Mouse (Mus musculus): ENCODE results near the gene Ada. TPM values are rescaled to one million over a fixed set of nuclear protein-coding genes. Genes with fewer than 3 reads are reported as not detected.
"Not testable (repeated sequence)": the region's sequence is repeated elsewhere in the genome, so short reads cannot be mapped to it uniquely, and the experiment has no call there.

The Ada gene
- total and polyA plus RNA-seq, 3 experiments, result 18.0 to 24.0 (median 19.9) TPM

GRCm38 (mm10) chr2:163690409-163691304 is 59.4 kb downstream of the Ada start:
- H3K4me3 ChIP-seq (replicated peaks in 1 of 3; ENCODE audit: low read depth in 2 of 3, low read length in 2 of 3, poor library complexity in 1 of 3), result no peak overlapping the region
- no peak overlapping the region for H3K9ac ChIP-seq (ENCODE audit: insufficient read depth, low read depth)
- peaks cover 20 to 88% of the 10 kb centered on the region in 2 experiments for H3K4me1 ChIP-seq (ENCODE audit: control insufficient read depth in 1 of 2, insufficient read depth in 2 of 2)
- peaks cover 96% of the 10 kb centered on the region for H3K79me2 ChIP-seq (replicated peaks; ENCODE audit: control insufficient read depth, extremely low read depth, insufficient read depth, poor library complexity, severe bottlenecking)
- 0 out of 2 replicates have a peak overlapping the region, but pooled peaks have one; percentile 6 for H3K27ac ChIP-seq (ENCODE audit: insufficient read depth, low read depth)
- dilution Hi-C loops (cut with MboI; ENCODE audit: extremely low pct_ligation_motif_present, extremely low pct_unique_long_range_greater_than_20kb, low sequenced_read_pairs), result no loop called here
- H3K36me3 ChIP-seq (replicated peaks in 1 of 2; ENCODE audit: control insufficient read depth in 1 of 2, insufficient read depth in 1 of 2, low read length in 1 of 2), result peaks cover 11 to 74% of the 10 kb centered on the region in 2 experiments
- no peaks in the 10 kb centered on the region for H3K9me3 ChIP-seq (replicated peaks; ENCODE audit: low read length)
- H3K4me2 ChIP-seq (ENCODE audit: insufficient read depth, low read depth, poor library complexity, severe bottlenecking), result no peak overlapping the region
- no peak for TF ChIP-seq MAX (IDR thresholded peaks at IDR 0.05; ENCODE audit: low read length)
- TF ChIP-seq MAZ (IDR thresholded peaks at IDR 0.05; ENCODE audit: low read depth, low read length), result no peak
- no peak for TF ChIP-seq GABPA (IDR thresholded peaks at IDR 0.05; ENCODE audit: insufficient replicate concordance, low read depth, low read length)
- TF ChIP-seq RCOR1 (conservative IDR thresholded peaks at IDR 0.05; ENCODE audit: low read depth, low read length), result no peak
- no peak for TF ChIP-seq SIN3A (IDR thresholded peaks at IDR 0.05; ENCODE audit: low read length)
- TF ChIP-seq USF2 (conservative IDR thresholded peaks at IDR 0.05; ENCODE audit: low read depth, low read length), result no peak
- TF ChIP-seq RAD21 (IDR thresholded peaks at IDR 0.05; ENCODE audit: low read depth, low read length), result no peak
- no peak for TF ChIP-seq MXI1 (IDR thresholded peaks at IDR 0.05; ENCODE audit: low read depth, low read length)
- no peak for TF ChIP-seq BHLHE40 (IDR thresholded peaks at IDR 0.05; ENCODE audit: low read depth, low read length)
- TF ChIP-seq ZMIZ1 (IDR thresholded peaks at IDR 0.05; ENCODE audit: low read depth, low read length), result no peak
- no peak for TF ChIP-seq CHD2 (IDR thresholded peaks at IDR 0.05; ENCODE audit: low read length)
- TF ChIP-seq ZC3H11A (IDR thresholded peaks at IDR 0.05; ENCODE audit: low read depth, low read length), result no peak
- TF ChIP-seq TCF12 (IDR thresholded peaks at IDR 0.05; ENCODE audit: low read depth, low read length), result no peak
- no peak for TF ChIP-seq ZNF384 (IDR thresholded peaks at IDR 0.05; ENCODE audit: low read depth, low read length)
- TF ChIP-seq MAFK (IDR thresholded peaks at IDR 0.05; ENCODE audit: insufficient replicate concordance, low read length), result no peak
- TF ChIP-seq HCFC1 (IDR thresholded peaks at IDR 0.05; ENCODE audit: low read depth, low read length), result no peak
- in situ Hi-C loops (cut with MboI; ENCODE audit: low pct_ligation_motif_present, low pct_unique_long_range_greater_than_20kb, low sequenced_read_pairs), result no loop called here
- no peak for DNase-seq (ENCODE audit: extremely low read depth)
- no peaks in the 10 kb centered on the region for H3K27me3 ChIP-seq (replicated peaks)

GRCm38 (mm10) chr2:163689771-163690170 is 60.3 kb downstream of the Ada start:
- no peak overlapping the region for H3K27ac ChIP-seq (ENCODE audit: insufficient read depth, low read depth)
- H3K27me3 ChIP-seq (replicated peaks), result no peaks in the 10 kb centered on the region
- H3K4me2 ChIP-seq (ENCODE audit: insufficient read depth, low read depth, poor library complexity, severe bottlenecking), result no peak overlapping the region
- no peak for DNase-seq (ENCODE audit: extremely low read depth)
- in situ Hi-C loops (cut with MboI; ENCODE audit: low pct_ligation_motif_present, low pct_unique_long_range_greater_than_20kb, low sequenced_read_pairs), result no loop called here
- H3K4me1 ChIP-seq (ENCODE audit: control insufficient read depth in 1 of 2, insufficient read depth in 2 of 2), result peaks cover 26 to 93% of the 10 kb centered on the region in 2 experiments
- dilution Hi-C loops (cut with MboI; ENCODE audit: extremely low pct_ligation_motif_present, extremely low pct_unique_long_range_greater_than_20kb, low sequenced_read_pairs), result no loop called here
- TF ChIP-seq CTCF (conservative IDR thresholded peaks at IDR 0.05 in 1 of 2, IDR thresholded peaks at IDR 0.05 in 1 of 2; ENCODE audit: low read depth in 2 of 2, low read length in 2 of 2) (no peak), MAFK (IDR thresholded peaks at IDR 0.05; ENCODE audit: insufficient replicate concordance, low read length) (no peak), RAD21 (IDR thresholded peaks at IDR 0.05; ENCODE audit: low read depth, low read length) (no peak), HCFC1 (IDR thresholded peaks at IDR 0.05; ENCODE audit: low read depth, low read length) (no peak), UBTF (IDR thresholded peaks at IDR 0.05; ENCODE audit: low read depth, low read length) (no peak), E2F4 (IDR thresholded peaks at IDR 0.05; ENCODE audit: insufficient replicate concordance, low read depth, low read length) (no peak), BHLHE40 (IDR thresholded peaks at IDR 0.05; ENCODE audit: low read depth, low read length) (no peak), JUN (IDR thresholded peaks at IDR 0.05; ENCODE audit: insufficient read depth, low read depth, low read length) (no peak), POLR2A (IDR thresholded peaks at IDR 0.05; ENCODE audit: low read depth, low read length) (no peak), ELF1 (IDR thresholded peaks at IDR 0.05; ENCODE audit: low read depth, low read length) (no peak), GABPA (IDR thresholded peaks at IDR 0.05; ENCODE audit: insufficient replicate concordance, low read depth, low read length) (no peak), IRF4 (IDR thresholded peaks at IDR 0.05; ENCODE audit: low read depth, low read length) (no peak)
- peaks cover 96% of the 10 kb centered on the region for H3K79me2 ChIP-seq (replicated peaks; ENCODE audit: control insufficient read depth, extremely low read depth, insufficient read depth, poor library complexity, severe bottlenecking)
- no peak overlapping the region for H3K4me3 ChIP-seq (replicated peaks in 1 of 3; ENCODE audit: low read depth in 2 of 3, low read length in 2 of 3, poor library complexity in 1 of 3)
- no peak overlapping the region for H3K9ac ChIP-seq (ENCODE audit: insufficient read depth, low read depth)
- no peaks in the 10 kb centered on the region for H3K9me3 ChIP-seq (replicated peaks; ENCODE audit: low read length)
- H3K36me3 ChIP-seq (replicated peaks in 1 of 2; ENCODE audit: control insufficient read depth in 1 of 2, insufficient read depth in 1 of 2, low read length in 1 of 2), result peaks cover 11 to 75% of the 10 kb centered on the region in 2 experiments

DNA sequence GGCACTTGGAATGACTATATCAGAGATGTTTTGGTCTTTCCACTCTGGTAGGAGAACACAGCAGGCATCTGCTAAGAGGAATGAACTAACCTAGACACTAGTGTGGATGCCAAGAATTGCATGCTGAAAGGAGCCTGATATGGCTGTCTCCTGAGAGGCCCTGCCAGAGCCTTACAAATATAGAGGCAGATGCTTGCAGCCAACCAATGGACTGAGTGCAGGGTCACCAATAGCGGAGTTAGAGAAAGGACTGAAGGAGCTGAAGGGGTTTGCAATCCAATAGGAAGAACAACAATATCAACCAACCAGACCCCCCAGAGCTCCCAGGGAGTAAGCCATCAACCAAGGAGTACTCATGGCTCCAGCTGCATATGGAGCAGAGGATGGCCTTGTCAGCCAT is 61.7 kb downstream of the Ada start:
- H3K9ac ChIP-seq (ENCODE audit: insufficient read depth, low read depth); in situ Hi-C loops (cut with MboI; ENCODE audit: low pct_ligation_motif_present, low pct_unique_long_range_greater_than_20kb, low sequenced_read_pairs); H3K4me3 ChIP-seq (replicated peaks in 1 of 3; ENCODE audit: low read depth in 2 of 3, low read length in 2 of 3, poor library complexity in 1 of 3); H3K9me3 ChIP-seq (replicated peaks; ENCODE audit: low read length); H3K27ac ChIP-seq (ENCODE audit: insufficient read depth, low read depth); DNase-seq (ENCODE audit: extremely low read depth); H3K4me2 ChIP-seq (ENCODE audit: insufficient read depth, low read depth, poor library complexity, severe bottlenecking); H3K27me3 ChIP-seq (replicated peaks); dilution Hi-C loops (cut with MboI; ENCODE audit: extremely low pct_ligation_motif_present, extremely low pct_unique_long_range_greater_than_20kb, low sequenced_read_pairs): not testable (repeated sequence)
- Histone ChIP-seq H3K4me1 (ENCODE audit: control insufficient read depth in 1 of 2, insufficient read depth in 2 of 2) (peaks cover 26 to 94% of the 10 kb centered on the region in 2 experiments), H3K36me3 (replicated peaks in 1 of 2; ENCODE audit: control insufficient read depth in 1 of 2, insufficient read depth in 1 of 2, low read length in 1 of 2) (peaks cover 4 to 67% of the 10 kb centered on the region in 2 experiments), H3K79me2 (replicated peaks; ENCODE audit: control insufficient read depth, extremely low read depth, insufficient read depth, poor library complexity, severe bottlenecking) (peaks cover 96% of the 10 kb centered on the region)

Data from CH12.LX (cell line).